Mouse (Mus musculus): Measurements from ENCODE around the gene Cenpv. TPM values are rescaled to one million over a fixed set of nuclear protein-coding genes. Genes with fewer than 3 reads are reported as not detected.

The Cenpv gene
- polyA plus RNA-seq, 1 experiment from 2014 or later = 67.0 TPM

- Histone ChIP-seq H3K27me3 (replicated peaks) (no peaks in the 10 kb centered on the region), H3K4me3 (no peak overlapping the region), H3K4me2 (no peak overlapping the region), H3K27ac (no peak overlapping the region), H3K9me3 (no peaks in the 10 kb centered on the region), H3K4me1 (peaks cover under 1% of the 10 kb centered on the region; the same call in 1 of the 2 replicates), H3K9ac (no peak overlapping the region), H3K36me3 (replicated peaks) (no peaks in the 10 kb centered on the region)
- 80% methylated on average over 7 of the region's 7 CpGs for WGBS
- ATAC-seq (replicated peaks) = no peak
These were observed 26.7 kb upstream of the Cenpv start for GRCm38 (mm10) chr11:62565747-62566146.

- 94% methylated on average over 2 of the region's 2 CpGs for WGBS
- H3K9ac ChIP-seq = no peak overlapping the region
These were observed 24.5 kb upstream of the Cenpv start for GRCm38 (mm10) chr11:62563590-62563989.

GRCm38 (mm10) chr11:62560463-62561016 is 21.5 kb upstream of the Cenpv start:
- H3K9me3 ChIP-seq = no peaks in the 10 kb centered on the region
- H3K36me3 ChIP-seq (replicated peaks) = no peaks in the 10 kb centered on the region
- WGBS = 32% methylated on average over 43 of the region's 43 CpGs
- ATAC-seq (replicated peaks) = no peak
- H3K4me3 ChIP-seq = peak overlapping the region; percentile 28
- H3K9ac ChIP-seq = no peak overlapping the region; the same call in 1 of the 2 replicates
- H3K27me3 ChIP-seq (replicated peaks) = no peaks in the 10 kb centered on the region
- H3K27ac ChIP-seq = no peak overlapping the region
- H3K4me1 ChIP-seq = peaks cover 9% of the 10 kb centered on the region
- H3K4me2 ChIP-seq = peak overlapping the region; percentile 51

More at GRCm38 (mm10) chr11:62563590-62563989, 24.5 kb upstream of the Cenpv start:
- Histone ChIP-seq H3K27ac (no peak overlapping the region), H3K4me1 (peaks cover 3% of the 10 kb centered on the region; the same call in 1 of the 2 replicates), H3K36me3 (replicated peaks) (no peaks in the 10 kb centered on the region), H3K9me3 (no peaks in the 10 kb centered on the region), H3K27me3 (replicated peaks) (no peaks in the 10 kb centered on the region), H3K4me2 (no peak overlapping the region), H3K4me3 (no peak overlapping the region)
- ATAC-seq (replicated peaks) = no peak

GRCm38 (mm10) chr11:62558961-62559646 is 20.0 kb upstream of the Cenpv start:
- ATAC-seq (replicated peaks) = no peak
- H3K36me3 ChIP-seq (replicated peaks) = no peaks in the 10 kb centered on the region
- WGBS = 69% methylated on average over 6 of the region's 6 CpGs

DNA sequence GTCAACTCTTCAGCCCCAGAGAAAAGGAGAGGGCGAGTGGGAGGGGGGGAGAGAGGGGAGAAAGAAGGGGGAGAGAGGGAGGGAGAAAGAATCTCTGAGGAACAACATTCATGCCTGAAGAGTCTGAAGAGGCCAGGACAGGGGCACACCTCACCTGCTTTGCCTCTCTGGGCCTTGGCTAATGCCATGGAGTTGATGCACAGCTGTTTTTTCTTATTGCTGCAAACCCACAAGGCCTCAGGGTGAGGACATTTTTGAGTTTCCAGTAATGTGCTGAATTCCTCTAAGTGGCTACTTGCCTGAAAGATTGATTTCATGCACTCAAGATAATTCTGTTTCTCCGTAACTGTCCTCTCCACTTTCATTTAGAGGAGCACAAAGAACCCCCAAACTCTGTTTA is 19.1 kb upstream of the Cenpv start:
- Histone ChIP-seq H3K36me3 (replicated peaks) (no peaks in the 10 kb centered on the region), H3K4me1 (peaks cover 33% of the 10 kb centered on the region), H3K4me2 (no peak overlapping the region), H3K27me3 (replicated peaks) (no peaks in the 10 kb centered on the region), H3K9ac (no peak overlapping the region), H3K4me3 (no peak overlapping the region), H3K27ac (no peak overlapping the region), H3K9me3 (no peaks in the 10 kb centered on the region)
- no peak for ATAC-seq (replicated peaks)
- WGBS = 55% methylated on average over 2 of the region's 2 CpGs

More at GRCm38 (mm10) chr11:62558961-62559646, 20.0 kb upstream of the Cenpv start:
- H3K9me3 ChIP-seq = no peaks in the 10 kb centered on the region
- no peak overlapping the region for H3K27ac ChIP-seq
- H3K4me1 ChIP-seq = peaks cover 24% of the 10 kb centered on the region
- no peak overlapping the region for H3K4me3 ChIP-seq
- H3K27me3 ChIP-seq (replicated peaks) = no peaks in the 10 kb centered on the region
- H3K4me2 ChIP-seq = no peak overlapping the region
- H3K9ac ChIP-seq = no peak overlapping the region

DNA sequence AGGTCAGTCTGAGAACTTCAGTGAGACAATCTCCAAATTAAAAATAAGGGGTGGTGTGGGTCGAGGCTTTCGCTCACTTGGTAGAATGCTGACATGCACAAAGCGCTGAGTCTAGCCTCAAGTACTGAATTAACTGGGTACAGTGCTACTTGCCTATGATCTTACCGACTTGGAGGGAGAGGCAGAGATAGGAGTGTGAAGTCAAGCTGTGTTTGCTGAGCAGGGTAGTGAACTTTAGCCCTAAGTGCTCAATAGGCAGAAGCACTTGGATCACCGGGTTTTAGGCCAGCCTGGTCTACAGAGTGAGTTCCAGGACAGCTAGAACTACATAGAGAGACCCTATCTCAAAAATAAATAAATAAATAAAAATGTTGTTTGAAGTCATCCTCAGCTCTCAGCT is 18.1 kb upstream of the Cenpv start:
- no peaks in the 10 kb centered on the region for H3K36me3 ChIP-seq (replicated peaks)
- no peaks in the 10 kb centered on the region for H3K27me3 ChIP-seq (replicated peaks)
- 72% methylated on average over 5 of the region's 5 CpGs for WGBS
- no peaks in the 10 kb centered on the region for H3K9me3 ChIP-seq
- no peak overlapping the region for H3K9ac ChIP-seq
- ATAC-seq (replicated peaks) = no peak
- H3K4me1 ChIP-seq = peaks cover 34% of the 10 kb centered on the region
- no peak overlapping the region for H3K27ac ChIP-seq
- no peak overlapping the region for H3K4me2 ChIP-seq
- no peak overlapping the region for H3K4me3 ChIP-seq

- Histone ChIP-seq H3K9ac (no peak overlapping the region), H3K27ac (no peak overlapping the region), H3K4me3 (no peak overlapping the region), H3K36me3 (replicated peaks) (no peaks in the 10 kb centered on the region), H3K4me1 (peaks cover 34% of the 10 kb centered on the region), H3K27me3 (replicated peaks) (no peaks in the 10 kb centered on the region), H3K4me2 (peak overlapping the region; percentile 81; the same call in 1 of the 2 replicates), H3K9me3 (no peaks in the 10 kb centered on the region)
- no peak for ATAC-seq (replicated peaks)
These were observed 16.9 kb upstream of the Cenpv start for GRCm38 (mm10) chr11:62555896-62556412.

DNA sequence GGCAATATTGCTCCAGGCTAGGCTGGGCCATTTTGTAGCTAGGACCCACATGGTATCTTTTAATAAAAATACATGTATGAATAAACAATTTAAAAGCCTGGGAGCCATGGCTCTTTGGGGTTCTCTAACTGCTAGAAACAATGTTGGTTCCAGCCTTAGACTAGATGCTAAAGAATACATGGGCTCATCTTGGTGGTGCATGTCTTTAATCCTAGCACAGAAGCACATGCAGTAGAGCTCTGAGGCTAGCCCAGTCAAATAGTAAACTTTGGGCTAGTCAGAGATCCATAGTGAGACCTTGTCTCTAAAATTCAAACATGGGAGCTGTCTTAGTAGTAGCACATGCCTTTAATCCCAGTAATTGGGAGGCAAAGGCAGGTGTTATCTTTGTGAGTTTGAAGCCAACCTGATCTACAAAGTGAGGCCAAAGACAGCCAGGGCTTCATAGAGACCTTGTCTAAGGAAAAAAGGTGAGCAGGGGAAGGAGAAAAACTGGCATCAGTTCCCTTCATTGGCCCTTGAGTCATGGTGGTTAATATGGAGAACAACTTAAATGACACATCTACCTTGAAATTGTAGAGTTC is 16.0 kb upstream of the Cenpv start:
- no peak overlapping the region for H3K27ac ChIP-seq
- peak overlapping the region; percentile 81 for H3K4me2 ChIP-seq
- peaks cover 31% of the 10 kb centered on the region for H3K4me1 ChIP-seq
- H3K9me3 ChIP-seq = no peaks in the 10 kb centered on the region
- ATAC-seq (replicated peaks) = no peak
- H3K36me3 ChIP-seq (replicated peaks) = no peaks in the 10 kb centered on the region
- no peaks in the 10 kb centered on the region for H3K27me3 ChIP-seq (replicated peaks)
- peak overlapping the region; percentile 39 for H3K4me3 ChIP-seq
- H3K9ac ChIP-seq = no peak overlapping the region

GRCm38 (mm10) chr11:62554163-62554855 is 15.2 kb upstream of the Cenpv start:
- Histone ChIP-seq H3K4me1 (peaks cover 37% of the 10 kb centered on the region), H3K4me2 (peak overlapping the region; percentile 81), H3K27me3 (replicated peaks) (no peaks in the 10 kb centered on the region), H3K9ac (no peak overlapping the region; the same call in 1 of the 2 replicates), H3K4me3 (peak overlapping the region; percentile 39), H3K36me3 (replicated peaks) (no peaks in the 10 kb centered on the region), H3K27ac (no peak overlapping the region), H3K9me3 (no peaks in the 10 kb centered on the region)
- 65% methylated on average over 5 of the region's 5 CpGs for WGBS
- ATAC-seq (replicated peaks) = no peak

GRCm38 (mm10) chr11:62553633-62554032 is 14.6 kb upstream of the Cenpv start:
- H3K27me3 ChIP-seq (replicated peaks) = no peaks in the 10 kb centered on the region
- peak overlapping the region; percentile 81 for H3K4me2 ChIP-seq
- WGBS = 82% methylated on average over 5 of the region's 5 CpGs
- peaks cover 43% of the 10 kb centered on the region for H3K4me1 ChIP-seq
- no peaks in the 10 kb centered on the region for H3K9me3 ChIP-seq
- peak overlapping the region; percentile 39 for H3K4me3 ChIP-seq
- peak overlapping the region; percentile 28; the same call in 1 of the 2 replicates for H3K9ac ChIP-seq
- no peak for ATAC-seq (replicated peaks)
- no peaks in the 10 kb centered on the region for H3K36me3 ChIP-seq (replicated peaks)
- no peak overlapping the region for H3K27ac ChIP-seq

DNA sequence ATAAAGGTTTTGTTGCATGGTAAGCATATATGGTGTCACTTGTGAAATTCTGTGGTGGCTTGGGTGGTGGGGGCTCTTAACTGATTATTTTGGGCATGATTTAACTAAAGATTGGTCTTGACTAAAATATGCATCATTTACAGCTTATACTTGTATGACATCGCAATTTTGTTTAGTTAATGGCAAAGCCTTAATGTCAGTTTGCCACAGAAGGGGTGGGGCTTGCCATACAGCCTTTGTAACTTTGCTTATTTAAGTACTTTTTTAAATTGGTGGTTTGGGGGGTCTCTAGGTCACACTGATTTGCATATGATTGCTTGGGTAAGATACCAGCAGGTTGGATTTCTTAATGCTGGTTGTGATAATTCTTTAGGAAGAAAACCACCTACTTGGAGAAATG is 14.1 kb upstream of the Cenpv start:
- peak overlapping the region; percentile 7; the same call in 1 of the 2 replicates for H3K9ac ChIP-seq
- no peak for ATAC-seq (replicated peaks)
- H3K4me3 ChIP-seq = peak overlapping the region; percentile 39
- H3K4me1 ChIP-seq = peaks cover 44% of the 10 kb centered on the region
- H3K36me3 ChIP-seq (replicated peaks) = no peaks in the 10 kb centered on the region
- H3K27ac ChIP-seq = no peak overlapping the region
- H3K9me3 ChIP-seq = no peaks in the 10 kb centered on the region
- WGBS = 42% methylated on average over 1 of the region's 1 CpGs
- no peaks in the 10 kb centered on the region for H3K27me3 ChIP-seq (replicated peaks)
- H3K4me2 ChIP-seq = peak overlapping the region; percentile 81
